Mouse (Mus musculus) olfactory bulb, adult 2 months (tissue): ENCODE measurements around the gene Gpr119.

ENCODE experiments used
- CTCF ChIP-seq: fragments of 200-500 bp; IDR thresholded peaks from 2 replicates; pipeline ENCODE4 v1.5.1; 2012; ENCODE audit warnings: low read depth, mild to moderate bottlenecking, low read length, moderate library complexity; ENCODE audit not compliant: insufficient read depth
- POLR2A ChIP-seq: fragments of 200-500 bp; IDR thresholded peaks from 2 replicates; pipeline ENCODE4 v1.6.1; 2012; ENCODE audit warnings: mild to moderate bottlenecking, low read depth, low read length, moderate library complexity; ENCODE audit not compliant: insufficient read depth

- TF ChIP-seq CTCF (no peak), POLR2A (no peak)
Observed at GRCm38 (mm10) chrX:48683857-48684256, 9.6 kb upstream of the Gpr119 start.
